Mouse (Mus musculus) myocyte (in vitro differentiated cells): ENCODE measurements around the gene Sowaha. TPM values are rescaled to one million over a fixed set of nuclear protein-coding genes. Genes with fewer than 3 reads are reported as not detected.

ENCODE experiments used
- H3K27me3 ChIP-seq: one replicate; pipeline ENCODE4 v1.6.1; 2011; ENCODE audit not compliant: control insufficient read depth, insufficient read depth, insufficient read length
- H3K36me3 ChIP-seq: one replicate; pipeline ENCODE4 v1.6.1; 2011; ENCODE audit not compliant: control insufficient read depth, insufficient read depth
- H3K4me2 ChIP-seq: one replicate; pipeline ENCODE4 v1.6.1; 2011; ENCODE audit warnings: low read depth, control low read depth
- H3K4me3 ChIP-seq: one replicate; pipeline ENCODE4 v1.5.1; 2011; ENCODE audit warnings: mild to moderate bottlenecking, control low read depth, moderate library complexity
- H3K79me2 ChIP-seq: one replicate; pipeline ENCODE4 v1.6.1; 2011; ENCODE audit not compliant: control insufficient read depth, insufficient read depth
- H3ac ChIP-seq: one replicate; pipeline ENCODE4 v1.6.1; 2011; ENCODE audit not compliant: control insufficient read depth, insufficient read length
- CEBPB ChIP-seq: IDR thresholded peaks from 2 replicates; pipeline ENCODE4 v1.6.1; 2011; ENCODE audit warnings: mild to moderate bottlenecking, moderate library complexity; ENCODE audit not compliant: poor library complexity, insufficient read depth, severe bottlenecking
- E2F4 ChIP-seq: IDR thresholded peaks from one replicate; pipeline ENCODE4 v1.6.1; 2011; ENCODE audit warnings: mild to moderate bottlenecking, control low read depth, moderate library complexity; ENCODE audit not compliant: insufficient read depth
- MAX ChIP-seq: IDR thresholded peaks from one replicate; pipeline ENCODE4 v1.6.1; 2011; ENCODE audit warnings: low read depth, mild to moderate bottlenecking, control low read depth
- MYOD1 ChIP-seq, 3 experiments: IDR thresholded peaks; one replicate each; pipeline ENCODE4 v1.6.1; 2011; ENCODE audit warnings: control low read depth in 2 of 3, low read depth in 2 of 3, mild to moderate bottlenecking in 2 of 3, moderate library complexity in 1 of 3; ENCODE audit not compliant: insufficient read length in 2 of 3, control insufficient read depth in 1 of 3
- MYOG ChIP-seq, 3 experiments: IDR thresholded peaks; one replicate each; pipeline ENCODE4 v1.6.1; 2011; ENCODE audit warnings: control low read depth in 2 of 3, low read depth in 2 of 3, mild to moderate bottlenecking in 2 of 3; ENCODE audit not compliant: insufficient read length in 2 of 3, control insufficient read depth in 1 of 3, insufficient read depth in 1 of 3
- POLR2A ChIP-seq: IDR thresholded peaks from one replicate; pipeline ENCODE4 v1.6.1; 2011; ENCODE audit warnings: low read depth, mild to moderate bottlenecking, control low read depth, moderate library complexity; ENCODE audit not compliant: insufficient read length
- POLR2AphosphoS2 ChIP-seq: IDR thresholded peaks from one replicate; pipeline ENCODE4 v1.6.1; 2011; ENCODE audit warnings: low read depth, control low read depth; ENCODE audit not compliant: insufficient read length
- REST ChIP-seq: IDR thresholded peaks from one replicate; pipeline ENCODE4 v1.6.1; 2011; ENCODE audit warnings: mild to moderate bottlenecking, control low read depth, moderate library complexity; ENCODE audit not compliant: insufficient read depth, insufficient read length
- SRF ChIP-seq: IDR thresholded peaks from one replicate; pipeline ENCODE4 v1.6.1; 2011; ENCODE audit warnings: low read depth; ENCODE audit not compliant: control insufficient read depth, insufficient read length
- TCF12 ChIP-seq: IDR thresholded peaks from one replicate; pipeline ENCODE4 v1.6.1; 2011; ENCODE audit warnings: mild to moderate bottlenecking, control low read depth; ENCODE audit not compliant: poor library complexity, insufficient read depth, severe bottlenecking
- TCF3 ChIP-seq: IDR thresholded peaks from one replicate; pipeline ENCODE4 v1.6.1; 2011; ENCODE audit warnings: low read depth, control low read depth; ENCODE audit not compliant: insufficient read length
- USF1 ChIP-seq: IDR thresholded peaks from one replicate; pipeline ENCODE4 v1.6.1; 2011; ENCODE audit warnings: low read depth, mild to moderate bottlenecking, control low read depth, moderate library complexity
- polyA plus RNA-seq: library from polyadenylated mRNA; unstranded; fragments of >200 nt; fragmentation: generic; extraction: Trizol; gene quantifications from one replicate; pipeline ENCODE4 v1.2.1, GENCODE M21; 2012; ENCODE audit warnings: missing spikeins

Gene Sowaha
- polyA plus RNA-seq, 1 experiment: not detected

GRCm38 (mm10) chr11:53505026-53505663 lies 25.1 kb upstream of the Sowaha start:
- Histone ChIP-seq H3K4me3 (no peak overlapping the region), H3K27me3 (no peaks in the 10 kb centered on the region), H3K79me2 (no peaks in the 10 kb centered on the region), H3ac (no peak overlapping the region), H3K36me3 (no peaks in the 10 kb centered on the region), H3K4me2 (no peak overlapping the region)
- TF ChIP-seq REST: no peak
- TF ChIP-seq CEBPB: no peak
- no peak for TF ChIP-seq E2F4
- no peak for TF ChIP-seq TCF3
- TF ChIP-seq MYOG (IDR thresholded peaks at IDR 0.05; ENCODE audit: control insufficient read depth in 1 of 3, insufficient read depth in 1 of 3, insufficient read length in 2 of 3, low read depth in 2 of 3): no peak
- TF ChIP-seq USF1: no peak
- TF ChIP-seq POLR2A: no peak
- TF ChIP-seq SRF: no peak
- no peak for TF ChIP-seq MYOD1 (IDR thresholded peaks at IDR 0.05; ENCODE audit: control insufficient read depth in 1 of 3, insufficient read length in 2 of 3, low read depth in 2 of 3)
- TF ChIP-seq MAX: no peak
- TF ChIP-seq POLR2AphosphoS2: no peak
- no peak for TF ChIP-seq TCF12

- H3K36me3 ChIP-seq: no peaks in the 10 kb centered on the region
- H3K4me2 ChIP-seq: no peak overlapping the region
- no peak overlapping the region for H3ac ChIP-seq
- H3K27me3 ChIP-seq: no peaks in the 10 kb centered on the region
- no peak overlapping the region for H3K4me3 ChIP-seq
- no peaks in the 10 kb centered on the region for H3K79me2 ChIP-seq
- no peak for TF ChIP-seq POLR2AphosphoS2
- no peak for TF ChIP-seq POLR2A
- TF ChIP-seq MAX: no peak
- no peak for TF ChIP-seq TCF3
- TF ChIP-seq MYOG (IDR thresholded peaks at IDR 0.05; ENCODE audit: control insufficient read depth in 1 of 3, insufficient read depth in 1 of 3, insufficient read length in 2 of 3, low read depth in 2 of 3): no peak
- no peak for TF ChIP-seq REST
- no peak for TF ChIP-seq MYOD1 (IDR thresholded peaks at IDR 0.05; ENCODE audit: control insufficient read depth in 1 of 3, insufficient read length in 2 of 3, low read depth in 2 of 3)
- no peak for TF ChIP-seq SRF
- no peak for TF ChIP-seq CEBPB
- no peak for TF ChIP-seq TCF12
- no peak for TF ChIP-seq E2F4
- TF ChIP-seq USF1: no peak
Observed at GRCm38 (mm10) chr11:53504376-53504775, 24.3 kb upstream of the Sowaha start.

- TF ChIP-seq SRF: no peak
- no peak for TF ChIP-seq REST
- TF ChIP-seq TCF3: no peak
- TF ChIP-seq POLR2A: no peak
- TF ChIP-seq CEBPB: no peak
- TF ChIP-seq MYOD1 (IDR thresholded peaks at IDR 0.05; ENCODE audit: control insufficient read depth in 1 of 3, insufficient read length in 2 of 3, low read depth in 2 of 3): no peak
- no peak for TF ChIP-seq TCF12
- TF ChIP-seq POLR2AphosphoS2: no peak
- no peak for TF ChIP-seq MAX
- TF ChIP-seq USF1: no peak
- TF ChIP-seq E2F4: no peak
- TF ChIP-seq MYOG (IDR thresholded peaks at IDR 0.05; ENCODE audit: control insufficient read depth in 1 of 3, insufficient read depth in 1 of 3, insufficient read length in 2 of 3, low read depth in 2 of 3): no peak
- H3K4me2 ChIP-seq: no peak overlapping the region
- H3K27me3 ChIP-seq: no peaks in the 10 kb centered on the region
- H3K79me2 ChIP-seq: no peaks in the 10 kb centered on the region
- no peaks in the 10 kb centered on the region for H3K36me3 ChIP-seq
- H3K4me3 ChIP-seq: no peak overlapping the region
- no peak overlapping the region for H3ac ChIP-seq
Observed at GRCm38 (mm10) chr11:53503738-53504137, 23.7 kb upstream of the Sowaha start.

- TF ChIP-seq MYOD1 (IDR thresholded peaks at IDR 0.05; ENCODE audit: control insufficient read depth in 1 of 3, insufficient read length in 2 of 3, low read depth in 2 of 3): no peak
- Histone ChIP-seq H3K79me2 (no peaks in the 10 kb centered on the region), H3K4me3 (no peak overlapping the region), H3K27me3 (no peaks in the 10 kb centered on the region), H3ac (no peak overlapping the region), H3K4me2 (no peak overlapping the region), H3K36me3 (no peaks in the 10 kb centered on the region)
Observed at GRCm38 (mm10) chr11:53502039-53502765, 22.1 kb upstream of the Sowaha start.

- no peak for TF ChIP-seq TCF3
- no peak for TF ChIP-seq POLR2A
- no peak for TF ChIP-seq TCF12
- TF ChIP-seq USF1: no peak
- TF ChIP-seq MAX: no peak
- no peak for TF ChIP-seq POLR2AphosphoS2
- TF ChIP-seq CEBPB: no peak
- TF ChIP-seq MYOD1 (IDR thresholded peaks at IDR 0.05; ENCODE audit: control insufficient read depth in 1 of 3, insufficient read length in 2 of 3, low read depth in 2 of 3): no peak
- TF ChIP-seq REST: no peak
- TF ChIP-seq MYOG (IDR thresholded peaks at IDR 0.05; ENCODE audit: control insufficient read depth in 1 of 3, insufficient read depth in 1 of 3, insufficient read length in 2 of 3, low read depth in 2 of 3): no peak
- no peak for TF ChIP-seq SRF
- no peak for TF ChIP-seq E2F4
- Histone ChIP-seq H3K27me3 (no peaks in the 10 kb centered on the region), H3K36me3 (no peaks in the 10 kb centered on the region), H3K4me3 (no peak overlapping the region), H3K79me2 (no peaks in the 10 kb centered on the region), H3K4me2 (no peak overlapping the region), H3ac (no peak overlapping the region)
Observed at GRCm38 (mm10) chr11:53500569-53500968, 20.5 kb upstream of the Sowaha start.
